Mouse (Mus musculus) megakaryocyte, embryonic 14.5 days (primary cell): ENCODE results near the gene Oas1d.

ENCODE experiments used
- FLI1 ChIP-seq: IDR thresholded peaks from 2 replicates; pipeline ENCODE4 v1.6.1; 2012; ENCODE audit warnings: low read length, inconsistent platforms, mixed read lengths
- GATA1 ChIP-seq: IDR thresholded peaks from 3 replicates; pipeline ENCODE4 v1.6.1; 2012; ENCODE audit warnings: mixed read lengths, low read length, inconsistent platforms, borderline replicate concordance

- no peak for TF ChIP-seq FLI1
- TF ChIP-seq GATA1, result no peak
These were observed 27.7 kb downstream of the Oas1d start for GRCm38 (mm10) chr5:120942076-120942475.
